Mouse (Mus musculus) limb, embryonic 13.5 days (tissue): Measurements from ENCODE around the gene Ssbp4. TPM values are rescaled to one million over a fixed set of nuclear protein-coding genes. Genes with fewer than 3 reads are reported as not detected.

Experiments used
- ATAC-seq: fragments of 200-750 bp; cut with Nextera tagmentation; 2 replicates; pipeline ENCODE4 v1.8.0; 2017; ENCODE audit warnings: low read depth, moderate number of reproducible peaks, moderate TSS enrichment; ENCODE audit not compliant: low FRiP score
- H3K27ac ChIP-seq: fragments of 300-500 bp; sonication (generic); 2 replicates; pipeline ENCODE4 v1.5.1; 2015; ENCODE audit warnings: inconsistent platforms, mild to moderate bottlenecking, moderate library complexity
- H3K27me3 ChIP-seq: fragments of 300-500 bp; sonication (generic); 2 replicates; pipeline ENCODE4 v1.6.1; 2015; ENCODE audit warnings: mild to moderate bottlenecking, inconsistent platforms
- H3K36me3 ChIP-seq: fragments of 300-500 bp; sonication (generic); 2 replicates; pipeline ENCODE4 v1.6.1; 2015; ENCODE audit warnings: inconsistent platforms, mild to moderate bottlenecking, moderate library complexity
- H3K4me1 ChIP-seq: fragments of 300-500 bp; sonication (generic); 2 replicates; pipeline ENCODE4 v1.6.1; 2015; ENCODE audit warnings: inconsistent platforms
- H3K4me2 ChIP-seq: fragments of 300-500 bp; sonication (generic); replicated peaks from 2 replicates; pipeline ENCODE4 v1.6.1; 2015; ENCODE audit warnings: inconsistent platforms, mild to moderate bottlenecking, moderate library complexity
- H3K4me3 ChIP-seq: fragments of 300-500 bp; sonication (generic); 2 replicates; pipeline ENCODE4 v1.5.1; 2015; ENCODE audit warnings: moderate library complexity, mild to moderate bottlenecking, inconsistent platforms
- H3K9ac ChIP-seq: fragments of 300-500 bp; sonication (generic); 2 replicates; pipeline ENCODE4 v1.6.1; 2015; ENCODE audit warnings: mild to moderate bottlenecking, inconsistent platforms
- H3K9me3 ChIP-seq: fragments of 300-500 bp; sonication (generic); 2 replicates; pipeline ENCODE4 v1.6.1; 2016; ENCODE audit warnings: inconsistent platforms
- WGBS: fragments of 180-500 bp; shearing (Covaris S2); methylation state at CpG from one replicate; pipeline ENCODE4 v1.1.7; 2015; 5-methylcytosine and 5-hydroxymethylcytosine counted together
- polyA plus RNA-seq: library from polyadenylated mRNA; unstranded; fragments of >200 nt; fragmentation: Nextera tagmentation; extraction: Ambion mirVana; gene quantifications from 2 replicates; pipeline ENCODE4 v1.2.1, GENCODE M21; 2015

The Ssbp4 gene
- 115 and 131 TPM in 2 replicates for polyA plus RNA-seq

GRCm38 (mm10) chr8:70608749-70609367 is at the start of gene Ssbp4:
Ssbp4 (minus strand) TSS chr8:70608872.
- ATAC-seq: no peak; the same call in 1 of the 2 replicates
- Histone ChIP-seq H3K27me3 (no peaks in the 10 kb centered on the region), H3K4me1 (peaks cover 43% of the 10 kb centered on the region), H3K4me2 (peak within 1 kb of the TSS; percentile 91), H3K9me3 (no peaks in the 10 kb centered on the region), H3K27ac (peak within 1 kb of the TSS; percentile 99), H3K9ac (peak within 1 kb of the TSS; percentile 91), H3K4me3 (peak within 1 kb of the TSS; percentile 78), H3K36me3 (peaks cover 5% of the 10 kb centered on the region; the same call in 1 of the 2 replicates)
- WGBS: 4% methylated on average over 26 of the region's 26 CpGs

GRCm38 (mm10) chr8:70657739-70658138 is 49.1 kb upstream of the Ssbp4 start:
- peak overlapping the region; percentile 35; the same call in 1 of the 2 replicates for H3K9ac ChIP-seq
- no peaks in the 10 kb centered on the region for H3K27me3 ChIP-seq
- ATAC-seq: no peak
- H3K4me3 ChIP-seq: peak overlapping the region; percentile 82; the same call in 1 of the 2 replicates
- WGBS: 94% methylated on average over 2 of the region's 2 CpGs
- H3K4me2 ChIP-seq: peak overlapping the region; percentile 90; the same call in 1 of the 2 replicates
- H3K4me1 ChIP-seq: peaks cover 28% of the 10 kb centered on the region
- H3K9me3 ChIP-seq: no peaks in the 10 kb centered on the region
- no peak overlapping the region for H3K27ac ChIP-seq
- peaks cover 43% of the 10 kb centered on the region for H3K36me3 ChIP-seq

GRCm38 (mm10) chr8:70657214-70657613 is 48.5 kb upstream of the Ssbp4 start:
- 92% methylated on average over 3 of the region's 3 CpGs for WGBS
- H3K4me2 ChIP-seq: peak overlapping the region; percentile 90; the same call in 1 of the 2 replicates
- no peaks in the 10 kb centered on the region for H3K9me3 ChIP-seq
- peaks cover 48% of the 10 kb centered on the region for H3K36me3 ChIP-seq
- peaks cover 28% of the 10 kb centered on the region for H3K4me1 ChIP-seq
- no peak overlapping the region for H3K4me3 ChIP-seq
- no peak for ATAC-seq
- no peak overlapping the region for H3K9ac ChIP-seq
- no peaks in the 10 kb centered on the region for H3K27me3 ChIP-seq
- H3K27ac ChIP-seq: no peak overlapping the region

GRCm38 (mm10) chr8:70656193-70656790 is 47.6 kb upstream of the Ssbp4 start:
- Histone ChIP-seq H3K27ac (no peak overlapping the region), H3K4me1 (peaks cover 28% of the 10 kb centered on the region), H3K9ac (peak overlapping the region; percentile 31; the same call in 1 of the 2 replicates), H3K9me3 (no peaks in the 10 kb centered on the region), H3K27me3 (no peaks in the 10 kb centered on the region), H3K36me3 (peaks cover 57% of the 10 kb centered on the region), H3K4me3 (no peak overlapping the region), H3K4me2 (no peak overlapping the region)
- WGBS: 68% methylated on average over 13 of the region's 13 CpGs
- no peak for ATAC-seq

GRCm38 (mm10) chr8:70655469-70655868 is 46.8 kb upstream of the Ssbp4 start:
- 40% methylated on average over 2 of the region's 2 CpGs for WGBS
- ATAC-seq: no peak
- H3K36me3 ChIP-seq: peaks cover 66% of the 10 kb centered on the region
- no peak overlapping the region for H3K4me3 ChIP-seq
- no peaks in the 10 kb centered on the region for H3K27me3 ChIP-seq
- no peak overlapping the region for H3K4me2 ChIP-seq
- H3K27ac ChIP-seq: no peak overlapping the region
- no peaks in the 10 kb centered on the region for H3K9me3 ChIP-seq
- H3K4me1 ChIP-seq: peaks cover 27% of the 10 kb centered on the region
- H3K9ac ChIP-seq: no peak overlapping the region; the same call in 1 of the 2 replicates

GRCm38 (mm10) chr8:70654121-70654520 is 45.4 kb upstream of the Ssbp4 start:
- peaks cover 28% of the 10 kb centered on the region for H3K4me1 ChIP-seq
- no peaks in the 10 kb centered on the region for H3K9me3 ChIP-seq
- WGBS: 71% methylated on average over 1 of the region's 1 CpGs
- no peak overlapping the region for H3K4me2 ChIP-seq
- H3K27ac ChIP-seq: no peak overlapping the region
- peaks cover 77% of the 10 kb centered on the region for H3K36me3 ChIP-seq
- no peak for ATAC-seq
- H3K9ac ChIP-seq: no peak overlapping the region
- no peak overlapping the region for H3K4me3 ChIP-seq
- H3K27me3 ChIP-seq: no peaks in the 10 kb centered on the region

GRCm38 (mm10) chr8:70653226-70653625 is 44.6 kb upstream of the Ssbp4 start:
- H3K27ac ChIP-seq: no peak overlapping the region
- WGBS: 63% methylated on average over 2 of the region's 2 CpGs
- H3K36me3 ChIP-seq: peaks cover 85% of the 10 kb centered on the region
- H3K27me3 ChIP-seq: no peaks in the 10 kb centered on the region
- peaks cover 29% of the 10 kb centered on the region for H3K4me1 ChIP-seq
- ATAC-seq: no peak
- no peak overlapping the region for H3K4me3 ChIP-seq
- no peak overlapping the region for H3K9ac ChIP-seq
- H3K9me3 ChIP-seq: no peaks in the 10 kb centered on the region
- no peak overlapping the region for H3K4me2 ChIP-seq

- WGBS: 93% methylated on average over 17 of the region's 17 CpGs
- no peak overlapping the region; the same call in 1 of the 2 replicates for H3K27ac ChIP-seq
- H3K36me3 ChIP-seq: peaks cover 62% of the 10 kb centered on the region
- H3K4me1 ChIP-seq: peaks cover 44% of the 10 kb centered on the region
- H3K9me3 ChIP-seq: no peaks in the 10 kb centered on the region
- no peak overlapping the region; the same call in 1 of the 2 replicates for H3K9ac ChIP-seq
- ATAC-seq: no peak
- H3K4me3 ChIP-seq: no peak overlapping the region
- H3K4me2 ChIP-seq: no peak overlapping the region
- H3K27me3 ChIP-seq: no peaks in the 10 kb centered on the region
Measured at GRCm38 (mm10) chr8:70650351-70650750, 41.7 kb upstream of the Ssbp4 start.

- Histone ChIP-seq H3K4me2 (no peak overlapping the region), H3K9ac (0 out of 2 replicates have a peak overlapping the region, but pooled peaks have one; percentile 1), H3K9me3 (no peaks in the 10 kb centered on the region), H3K4me3 (no peak overlapping the region), H3K27ac (peak overlapping the region; percentile 28; the same call in 1 of the 2 replicates), H3K4me1 (peaks cover 48% of the 10 kb centered on the region), H3K27me3 (no peaks in the 10 kb centered on the region), H3K36me3 (peaks cover 52% of the 10 kb centered on the region)
- 71% methylated on average over 4 of the region's 4 CpGs for WGBS
- ATAC-seq: 0 out of 2 replicates have a peak, but pooled peaks have one; percentile 7
Measured at GRCm38 (mm10) chr8:70649324-70649723, 40.7 kb upstream of the Ssbp4 start.

GRCm38 (mm10) chr8:70648921-70649320 is 40.2 kb upstream of the Ssbp4 start:
- no peak overlapping the region for H3K4me2 ChIP-seq
- ATAC-seq: no peak
- H3K27me3 ChIP-seq: no peaks in the 10 kb centered on the region
- WGBS: 59% methylated on average over 3 of the region's 3 CpGs
- H3K27ac ChIP-seq: peak overlapping the region; percentile 28; the same call in 1 of the 2 replicates
- H3K9me3 ChIP-seq: no peaks in the 10 kb centered on the region
- no peak overlapping the region for H3K4me3 ChIP-seq
- peaks cover 48% of the 10 kb centered on the region for H3K4me1 ChIP-seq
- no peak overlapping the region for H3K9ac ChIP-seq
- H3K36me3 ChIP-seq: peaks cover 48% of the 10 kb centered on the region

- WGBS: 23% methylated on average over 1 of the region's 1 CpGs
- no peak overlapping the region for H3K27ac ChIP-seq
- peaks cover 42% of the 10 kb centered on the region for H3K36me3 ChIP-seq
Measured at GRCm38 (mm10) chr8:70648164-70648442, 39.4 kb upstream of the Ssbp4 start.

GRCm38 (mm10) chr8:70647343-70648163 is 38.9 kb upstream of the Ssbp4 start:
- H3K4me1 ChIP-seq: peaks cover 48% of the 10 kb centered on the region
- H3K9ac ChIP-seq: 0 out of 2 replicates have a peak overlapping the region, but pooled peaks have one; percentile 4
- H3K27me3 ChIP-seq: no peaks in the 10 kb centered on the region
- no peak overlapping the region for H3K4me3 ChIP-seq
- H3K4me2 ChIP-seq: no peak overlapping the region
- 38% methylated on average over 8 of the region's 8 CpGs for WGBS
- H3K36me3 ChIP-seq: peaks cover 40% of the 10 kb centered on the region
- peak overlapping the region; percentile 35; the same call in 1 of the 2 replicates for H3K27ac ChIP-seq
- ATAC-seq: peak; percentile 45; the same call in 1 of the 2 replicates
- H3K9me3 ChIP-seq: no peaks in the 10 kb centered on the region

More at GRCm38 (mm10) chr8:70648164-70648442, 39.4 kb upstream of the Ssbp4 start:
- peaks cover 48% of the 10 kb centered on the region for H3K4me1 ChIP-seq
- H3K4me3 ChIP-seq: no peak overlapping the region
- no peak for ATAC-seq
- H3K9ac ChIP-seq: no peak overlapping the region
- no peaks in the 10 kb centered on the region for H3K9me3 ChIP-seq
- H3K27me3 ChIP-seq: no peaks in the 10 kb centered on the region
- no peak overlapping the region for H3K4me2 ChIP-seq
